Mouse (Mus musculus): ENCODE results near the gene Bpifb5.
"Not testable (repeated sequence)": the region's sequence is repeated elsewhere in the genome, so short reads cannot be mapped to it uniquely, and the experiment has no call there.

Bpifb5 gene

DNA sequence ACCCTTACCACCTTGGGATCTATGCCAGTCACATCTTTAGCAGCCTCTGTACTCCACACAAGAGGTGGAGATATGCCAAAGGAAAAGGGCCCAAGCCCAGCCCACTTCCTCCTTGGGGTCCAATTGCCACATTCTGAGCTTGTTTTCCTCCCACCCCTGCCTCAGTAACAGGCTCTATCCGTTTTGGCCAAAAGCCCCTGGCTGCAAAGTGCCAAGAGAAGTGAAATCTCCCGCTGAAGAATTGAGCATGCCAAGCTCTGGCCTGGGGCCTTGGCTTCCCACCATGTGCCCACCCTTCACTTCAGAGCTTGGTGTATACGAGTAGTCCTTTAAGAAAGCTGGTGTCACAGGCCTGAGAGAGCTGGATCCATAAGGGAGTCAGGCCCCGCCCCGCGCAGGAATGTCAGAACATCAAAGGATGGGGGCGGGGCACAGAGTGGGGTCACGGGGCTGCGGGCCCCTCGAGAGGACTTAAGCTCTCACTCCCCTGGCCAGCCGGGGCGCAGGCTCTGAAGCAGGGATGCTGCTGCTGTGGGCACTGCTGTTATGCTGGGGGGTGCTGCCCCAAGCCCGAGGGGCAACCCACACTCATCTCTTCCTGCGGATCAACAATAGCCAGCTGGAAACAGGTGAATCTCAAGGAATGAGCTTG, at the start of gene Bpifb5:
Gene Bpifb5, plus strand, starts transcription at position 478 of the 652 bp plus-strand sequence.
- no peak for DNase-seq (ENCODE audit: low spot score)

DNA sequence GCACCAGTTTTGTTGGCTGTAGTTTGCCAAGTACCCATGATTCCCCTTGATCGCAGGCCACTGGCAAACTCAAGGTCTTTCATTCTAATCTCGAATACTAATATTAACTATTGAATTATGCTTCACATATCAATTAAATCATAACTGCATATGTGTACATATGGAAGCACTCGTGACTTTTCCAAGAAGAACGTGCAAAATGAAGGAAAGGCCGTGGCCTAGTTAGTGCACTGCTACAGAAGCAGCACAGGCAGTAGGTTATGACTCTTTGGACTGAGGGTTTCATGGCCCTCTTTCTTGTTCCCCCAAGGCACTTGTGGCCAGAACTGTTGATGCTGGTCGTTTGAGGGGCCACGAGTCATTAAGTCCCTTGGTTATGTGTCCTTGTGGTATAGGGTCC, 41.6 kb upstream of the Bpifb5 start:
- DNase-seq (ENCODE audit: low spot score), result not testable (repeated sequence)

GRCm38 (mm10) chr2:154183061-154183460, 40.5 kb upstream of the Bpifb5 start:
- DNase-seq (ENCODE audit: low spot score), result not testable (repeated sequence)

- no peak for DNase-seq (ENCODE audit: low spot score)
Measured at GRCm38 (mm10) chr2:154185319-154185718, 38.2 kb upstream of the Bpifb5 start.

- DNase-seq (ENCODE audit: low spot score), result no peak
Measured at GRCm38 (mm10) chr2:154185748-154186147, 37.8 kb upstream of the Bpifb5 start.

GRCm38 (mm10) chr2:154187468-154187867, 36.1 kb upstream of the Bpifb5 start:
- DNase-seq (ENCODE audit: low spot score), result no peak

GRCm38 (mm10) chr2:154189877-154190434, 33.6 kb upstream of the Bpifb5 start:
- DNase-seq (ENCODE audit: low spot score), result no peak

DNA sequence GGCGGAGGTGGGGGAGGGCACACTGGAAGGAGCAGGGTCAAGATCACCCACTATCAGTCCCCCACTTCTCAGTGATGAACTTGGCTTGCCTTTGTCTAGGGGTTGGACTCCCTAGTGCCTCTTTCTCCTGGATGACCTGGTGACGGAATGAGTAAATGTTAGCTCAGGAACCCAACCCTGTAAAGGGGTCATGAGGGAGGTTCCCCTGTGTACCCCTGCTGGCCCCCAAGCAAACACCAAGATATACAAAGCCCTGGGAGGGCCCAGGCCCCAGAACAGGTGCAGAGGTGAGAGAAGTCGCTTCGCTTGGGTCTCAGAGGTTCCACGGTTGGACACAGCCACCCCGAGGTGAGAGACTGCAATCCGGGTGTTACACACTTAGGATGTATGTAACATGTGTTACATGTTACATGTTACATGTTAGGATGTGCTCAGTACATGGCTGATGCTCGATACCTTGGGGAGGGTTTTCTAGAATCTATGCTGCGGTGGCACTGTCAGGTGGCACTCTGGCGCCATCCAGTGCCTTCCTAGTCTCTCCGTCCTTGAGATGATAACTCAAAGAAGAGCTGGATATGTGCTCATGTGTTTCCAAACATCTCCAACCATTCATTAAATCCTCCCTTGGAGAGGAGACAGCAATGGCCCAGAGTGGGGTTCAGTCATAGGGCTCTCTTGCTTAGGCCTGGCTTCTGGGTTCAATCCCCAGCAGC, 32.8 kb upstream of the Bpifb5 start, which contains the start of gene Bpifb1:
Gene Bpifb1, plus strand, starts transcription at position 273 of the 713 bp plus-strand sequence.
- DNase-seq (ENCODE audit: low spot score), result no peak

DNA sequence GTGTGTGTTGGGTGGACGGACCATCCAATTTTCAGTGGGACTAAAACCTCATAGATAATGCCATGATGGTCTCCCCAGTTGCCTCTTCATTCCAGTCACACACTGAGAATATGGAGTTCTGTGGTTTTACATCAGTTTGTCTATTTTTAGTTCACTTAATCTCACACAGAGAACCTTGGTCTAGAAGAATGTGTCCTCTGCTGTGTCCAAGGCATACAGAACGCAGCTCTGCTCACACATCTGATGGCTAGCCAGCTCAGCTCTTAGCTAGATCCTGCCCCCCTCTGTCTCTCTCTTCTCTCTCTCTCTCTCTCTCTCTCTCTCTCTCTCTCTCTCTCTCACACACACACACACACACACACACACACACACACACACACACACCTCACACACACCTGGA, 31.4 kb upstream of the Bpifb5 start:
- no peak for DNase-seq (ENCODE audit: low spot score)

- no peak for DNase-seq (ENCODE audit: low spot score)
Measured at GRCm38 (mm10) chr2:154193071-154193470, 30.5 kb upstream of the Bpifb5 start.

DNA sequence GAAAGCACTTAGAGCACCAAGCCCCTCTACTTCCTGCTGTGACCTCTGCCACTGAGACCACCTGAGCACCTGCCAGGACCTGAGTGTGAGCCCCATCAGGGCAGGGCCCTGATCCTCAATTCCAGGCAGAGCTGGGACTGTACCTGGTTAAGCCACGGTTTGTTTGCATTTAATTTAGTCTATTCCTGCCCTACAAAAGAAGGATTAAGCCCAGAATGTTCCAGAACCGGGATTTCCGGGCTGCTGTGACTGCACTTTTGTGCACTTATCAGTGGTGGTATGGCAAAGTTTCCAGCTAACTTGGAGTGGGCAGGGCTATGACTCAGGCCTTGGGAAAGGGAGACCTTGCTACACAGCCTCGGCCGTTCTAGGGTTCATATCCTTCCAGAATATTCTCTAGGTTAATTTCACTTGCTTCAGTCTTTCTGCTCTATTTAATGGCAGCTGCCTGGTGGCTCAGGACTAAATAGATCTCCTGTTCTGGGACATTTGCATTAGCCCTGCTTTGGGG, 29.5 kb upstream of the Bpifb5 start:
- no peak for DNase-seq (ENCODE audit: low spot score)

GRCm38 (mm10) chr2:154197036-154197435, 26.5 kb upstream of the Bpifb5 start:
- no peak for DNase-seq (ENCODE audit: low spot score)

DNA sequence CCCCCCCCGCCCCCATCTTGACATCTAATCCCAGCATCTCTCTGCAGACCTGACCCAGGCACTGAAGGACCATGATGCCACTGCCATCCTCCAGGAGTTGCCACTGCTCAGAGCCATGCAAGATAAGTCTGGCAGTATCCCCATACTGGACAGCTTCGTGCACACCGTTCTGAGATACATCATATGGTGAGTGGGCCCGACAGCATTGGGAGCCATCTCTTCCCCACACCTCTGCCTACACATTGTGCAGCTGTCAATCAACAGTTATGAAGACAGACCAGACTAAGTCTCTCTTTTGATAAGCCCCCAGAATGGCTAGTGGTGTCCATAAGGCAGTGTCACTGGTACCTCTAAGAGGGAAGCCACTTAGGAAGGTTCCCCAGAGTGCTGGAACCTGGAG, 18.9 kb upstream of the Bpifb5 start:
- DNase-seq (ENCODE audit: low spot score), result no peak

DNA sequence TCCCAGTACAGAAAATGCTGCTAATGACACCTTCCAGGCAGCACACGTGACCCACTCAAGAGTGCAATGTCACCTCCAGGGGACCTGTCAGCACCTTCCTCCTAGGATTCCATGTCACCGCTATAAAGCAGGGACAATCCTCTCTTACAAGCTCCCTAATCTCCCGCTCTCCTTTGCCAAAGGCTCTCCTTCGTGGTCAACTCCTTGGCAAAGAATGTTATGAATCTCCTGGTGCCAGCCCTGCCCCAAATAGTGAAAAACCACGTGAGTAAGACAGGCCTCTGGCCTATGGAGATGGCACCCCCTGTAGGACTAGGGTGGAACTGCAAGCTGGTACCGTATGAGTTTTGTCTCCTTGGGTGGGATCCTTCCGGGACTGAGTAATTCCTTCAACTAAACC, 16.6 kb upstream of the Bpifb5 start:
- peak; percentile 8 for DNase-seq (ENCODE audit: low spot score)

DNA sequence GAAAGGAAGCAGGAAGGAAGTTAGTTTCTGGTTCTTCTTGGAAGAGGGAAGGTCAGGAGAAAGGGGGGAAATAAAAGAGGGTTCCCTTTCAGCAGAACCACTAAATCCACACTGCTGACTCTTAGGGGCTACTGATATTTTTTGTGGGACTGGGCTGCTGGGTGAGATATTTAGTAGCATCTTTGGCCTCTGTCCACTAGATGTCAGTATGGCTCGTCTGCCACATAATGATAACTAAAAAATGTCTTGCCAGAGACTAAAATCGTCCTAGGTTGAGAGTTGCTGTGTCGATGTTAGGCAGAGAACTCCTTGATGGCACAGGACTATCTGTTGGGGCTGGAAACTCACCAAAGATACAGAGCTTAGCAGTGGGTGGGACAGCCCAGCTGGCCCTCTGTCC, 14.4 kb upstream of the Bpifb5 start:
- no peak for DNase-seq (ENCODE audit: low spot score)

GRCm38 (mm10) chr2:154211121-154211520, 12.4 kb upstream of the Bpifb5 start:
- no peak for DNase-seq (ENCODE audit: low spot score)

DNA sequence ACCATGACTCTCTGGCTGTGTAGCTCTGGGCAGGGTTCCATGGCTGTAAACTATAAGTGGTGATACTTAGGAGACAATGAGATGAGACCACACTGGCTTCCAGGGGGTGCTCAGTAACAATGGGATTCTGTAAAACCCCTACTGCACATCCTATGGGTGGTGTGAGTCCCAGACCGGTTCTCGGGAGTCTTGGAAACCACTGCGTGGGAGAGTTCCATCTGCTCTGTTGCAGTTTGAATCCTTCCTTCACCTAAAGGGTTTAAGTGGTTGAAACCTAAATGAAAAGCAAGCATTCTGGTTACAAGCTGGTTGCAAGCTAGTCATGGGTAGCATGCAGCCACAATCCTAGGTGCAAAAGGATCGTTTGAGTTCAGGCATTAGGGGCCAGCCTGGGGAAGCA, 11.7 kb upstream of the Bpifb5 start:
- no peak for DNase-seq (ENCODE audit: low spot score)

DNA sequence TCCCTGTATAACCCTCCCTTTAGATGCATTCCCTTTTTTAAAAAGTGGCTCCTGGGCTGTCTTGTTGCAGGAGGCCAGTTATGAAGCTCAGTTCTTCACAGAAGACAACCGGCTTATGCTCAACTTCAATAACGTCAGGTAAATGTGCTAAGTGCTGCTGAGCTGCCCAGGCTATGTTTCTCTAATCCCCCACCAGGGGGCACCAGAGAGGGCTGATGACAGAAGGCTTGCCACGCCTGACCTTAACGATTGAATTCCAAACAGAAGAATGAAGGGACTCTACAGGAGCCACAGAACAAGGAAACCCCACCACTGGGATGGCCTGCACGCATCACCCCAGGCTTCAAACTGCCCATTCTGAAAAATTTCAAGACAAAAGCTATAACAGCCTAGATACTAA, 8.4 kb upstream of the Bpifb5 start:
- DNase-seq (ENCODE audit: low spot score), result peak; percentile 71

GRCm38 (mm10) chr2:154219950-154220349, 3.6 kb upstream of the Bpifb5 start:
- DNase-seq (ENCODE audit: low spot score), result no peak

GRCm38 (mm10) chr2:154223917-154224273, 353 bp downstream of the Bpifb5 start:
- DNase-seq (ENCODE audit: low spot score), result no peak

DNA sequence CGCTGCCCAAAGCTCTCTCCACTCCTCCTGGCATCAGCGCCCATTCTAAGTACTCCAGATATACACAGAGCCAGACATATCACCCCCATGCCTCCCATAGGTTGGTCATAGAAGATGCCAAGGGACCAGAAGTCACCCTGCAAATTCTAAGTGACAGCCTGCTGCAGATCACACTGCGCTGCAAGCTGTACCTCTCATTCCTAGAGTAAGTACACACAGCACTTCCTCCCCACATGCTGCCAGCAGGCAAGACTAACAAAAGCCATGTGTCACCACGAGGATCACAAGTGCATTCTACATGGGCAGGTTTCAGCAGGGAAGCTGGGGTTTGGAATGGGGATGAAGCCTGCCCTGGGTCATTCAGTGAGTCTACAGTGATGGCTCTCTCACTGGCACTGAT, 3.4 kb downstream of the Bpifb5 start:
- DNase-seq (ENCODE audit: low spot score), result no peak

GRCm38 (mm10) chr2:154227830-154228229, 4.3 kb downstream of the Bpifb5 start:
- no peak for DNase-seq (ENCODE audit: low spot score)

GRCm38 (mm10) chr2:154233426-154233825, 9.9 kb downstream of the Bpifb5 start:
- no peak for DNase-seq (ENCODE audit: low spot score)
